Mouse (Mus musculus) C2C12 (cell line): ENCODE results near the gene Cckar. TPM values are rescaled to one million over a fixed set of nuclear protein-coding genes. Genes with fewer than 3 reads are reported as not detected.

ENCODE experiments used
- H3K27me3 ChIP-seq: one replicate; pipeline ENCODE4 v1.6.1; 2011; ENCODE audit not compliant: control insufficient read depth, insufficient read depth, insufficient read length
- H3K36me3 ChIP-seq: one replicate; pipeline ENCODE4 v1.6.1; 2011; ENCODE audit not compliant: control insufficient read depth, insufficient read depth
- H3K4me3 ChIP-seq: one replicate; pipeline ENCODE4 v1.5.1; 2011; ENCODE audit warnings: mild to moderate bottlenecking, control low read depth; ENCODE audit not compliant: poor library complexity, insufficient read depth, severe bottlenecking
- H3K79me2 ChIP-seq: one replicate; pipeline ENCODE4 v1.6.1; 2011; ENCODE audit not compliant: control insufficient read depth, insufficient read depth
- H3K79me3 ChIP-seq: one replicate; pipeline ENCODE4 v1.6.1; 2011; ENCODE audit warnings: low read depth, control low read depth
- H3ac ChIP-seq: one replicate; pipeline ENCODE3; 2011; ENCODE audit warnings: low read depth; ENCODE audit not compliant: control insufficient read depth, insufficient read length
- CEBPB ChIP-seq: IDR thresholded peaks from one replicate; pipeline ENCODE4 v1.6.1; 2011; ENCODE audit warnings: low read depth, mild to moderate bottlenecking, control low read depth, moderate library complexity
- CTCF ChIP-seq: IDR thresholded peaks from one replicate; pipeline ENCODE4 v1.5.1; 2011; ENCODE audit not compliant: control insufficient read depth, insufficient read depth, insufficient read length
- FOSL1 ChIP-seq: IDR thresholded peaks from one replicate; pipeline ENCODE4 v1.8.0; 2011; ENCODE audit warnings: mild to moderate bottlenecking, low read length; ENCODE audit not compliant: poor library complexity, insufficient read depth, severe bottlenecking
- MAX ChIP-seq: IDR thresholded peaks from one replicate; pipeline ENCODE4 v1.6.1; 2011; ENCODE audit warnings: mild to moderate bottlenecking, control low read depth
- MYOD1 ChIP-seq: IDR thresholded peaks from one replicate; pipeline ENCODE4 v1.6.1; 2011; ENCODE audit warnings: low read depth; ENCODE audit not compliant: control insufficient read depth, insufficient read length
- MYOG ChIP-seq: IDR thresholded peaks from one replicate; pipeline ENCODE4 v1.6.1; 2011; ENCODE audit not compliant: control insufficient read depth, insufficient read length; ENCODE audit errors: extremely low read depth
- USF1 ChIP-seq: IDR thresholded peaks from one replicate; pipeline ENCODE4 v1.6.1; 2011; ENCODE audit warnings: low read depth, mild to moderate bottlenecking, control low read depth, moderate library complexity
- polyA plus RNA-seq: library from polyadenylated mRNA; unstranded; fragments of >200 nt; fragmentation: generic; extraction: Trizol; gene quantifications from one replicate; pipeline ENCODE4 v1.2.1, GENCODE M21; 2012; ENCODE audit warnings: missing spikeins

The Cckar gene
- polyA plus RNA-seq, 1 experiment, result not detected

GRCm38 (mm10) chr5:53661508-53661907 is 46.0 kb downstream of the Cckar start:
- TF ChIP-seq FOSL1 (no peak), MAX (no peak), CEBPB (no peak)
- Histone ChIP-seq H3K79me2 (no peaks in the 10 kb centered on the region), H3K36me3 (peaks cover 20% of the 10 kb centered on the region), H3K79me3 (no peaks in the 10 kb centered on the region), H3K27me3 (no peaks in the 10 kb centered on the region), H3K4me3 (no peak overlapping the region), H3ac (no peak overlapping the region)

DNA sequence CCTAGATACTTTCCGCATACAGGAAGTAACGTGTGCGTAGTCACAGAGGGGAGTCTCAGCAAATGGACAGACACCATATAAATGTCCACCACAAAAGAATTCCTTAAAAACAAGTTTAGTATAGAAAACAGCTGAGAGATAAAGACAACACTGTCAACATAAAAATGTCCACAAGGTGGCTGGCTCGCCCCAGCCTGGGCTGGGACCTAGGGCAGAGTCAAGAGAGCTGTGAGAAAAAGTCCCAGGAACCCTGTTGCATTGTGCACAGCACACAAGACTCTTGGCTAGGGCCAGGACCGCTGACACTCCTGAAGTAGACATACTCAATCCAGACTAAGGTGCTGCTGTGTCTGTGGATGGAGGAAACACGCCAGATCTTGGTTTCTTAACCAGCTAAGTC is 49.6 kb downstream of the Cckar start:
- Histone ChIP-seq H3K27me3 (no peaks in the 10 kb centered on the region), H3K36me3 (peaks cover 24% of the 10 kb centered on the region), H3ac (no peak overlapping the region), H3K79me3 (no peaks in the 10 kb centered on the region), H3K4me3 (no peak overlapping the region), H3K79me2 (no peaks in the 10 kb centered on the region)
- TF ChIP-seq MYOD1, result no peak
- no peak for TF ChIP-seq CEBPB
- TF ChIP-seq CTCF, result no peak
- TF ChIP-seq FOSL1, result no peak
- no peak for TF ChIP-seq MYOG

DNA sequence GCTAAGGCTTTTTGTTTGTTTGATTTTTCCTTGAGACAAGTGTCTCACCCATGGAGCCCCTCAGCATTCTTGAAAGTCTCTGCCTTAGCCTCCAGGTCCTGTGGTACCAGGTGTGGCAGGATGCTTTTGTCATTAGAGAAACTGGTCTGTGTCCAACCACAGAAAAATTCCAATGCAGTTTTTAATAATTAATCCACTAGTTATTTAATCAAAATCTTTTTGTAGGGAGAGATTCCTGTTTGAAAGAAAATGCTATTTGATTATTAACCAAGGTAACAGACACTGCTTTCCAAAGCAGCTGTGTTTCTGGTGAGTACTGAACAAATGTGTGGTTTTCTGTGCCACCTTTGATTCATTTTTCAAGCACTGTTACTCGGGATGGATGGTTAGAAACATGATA is 50.9 kb downstream of the Cckar start:
- Histone ChIP-seq H3ac (no peak overlapping the region), H3K79me3 (no peaks in the 10 kb centered on the region), H3K36me3 (peaks cover 30% of the 10 kb centered on the region), H3K4me3 (no peak overlapping the region), H3K79me2 (no peaks in the 10 kb centered on the region), H3K27me3 (no peaks in the 10 kb centered on the region)
- no peak for TF ChIP-seq MYOD1
- no peak for TF ChIP-seq CTCF
- no peak for TF ChIP-seq MYOG
- TF ChIP-seq MAX, result no peak
- TF ChIP-seq USF1, result no peak
- TF ChIP-seq CEBPB, result no peak
- no peak for TF ChIP-seq FOSL1

Other genes starting within 250 kb of the Cckar start
- gene Rbpj, start 241.6 kb downstream of the Cckar start, polyA plus RNA-seq, result 8.1 TPM
- 10.4 TPM for gene Tbc1d19, start 101.9 kb upstream of the Cckar start, polyA plus RNA-seq